Mouse (Mus musculus): ENCODE measurements at regions not wholly inside any gene's neighbourhood (a gene's known extent, or its start where the extent isn't known, plus 50 kb on each side); places are given as distances from the start of the nearest gene placed in this dataset.

DNA sequence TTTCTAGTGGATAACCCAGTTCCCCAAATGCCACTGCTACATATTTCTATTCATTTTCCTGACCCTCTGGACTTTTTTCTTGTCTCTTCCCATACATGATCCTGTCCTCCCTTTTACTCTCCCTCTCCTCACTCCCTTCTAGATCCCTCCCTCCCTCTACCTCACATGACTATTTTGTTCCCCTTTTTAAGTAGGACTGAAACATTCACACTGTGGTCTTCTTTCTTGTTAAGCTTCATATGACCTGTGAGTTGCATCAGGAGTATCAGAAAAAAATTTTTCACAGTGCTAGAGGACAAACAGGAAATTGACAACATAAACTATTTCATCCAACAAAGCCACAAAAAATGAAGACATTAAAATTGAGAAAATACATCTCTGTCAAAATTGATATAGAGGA, 797.5 kb downstream of the Ndufa4 start:
- TF ChIP-seq CTCF (IDR thresholded peaks at IDR 0.05; ENCODE audit: borderline replicate concordance, extremely low read depth, insufficient read depth, insufficient read length) (no peak), POLR2A (IDR thresholded peaks at IDR 0.05; ENCODE audit: borderline replicate concordance, extremely low read depth, insufficient read depth, insufficient read length, poor library complexity, severe bottlenecking) (no peak)

DNA sequence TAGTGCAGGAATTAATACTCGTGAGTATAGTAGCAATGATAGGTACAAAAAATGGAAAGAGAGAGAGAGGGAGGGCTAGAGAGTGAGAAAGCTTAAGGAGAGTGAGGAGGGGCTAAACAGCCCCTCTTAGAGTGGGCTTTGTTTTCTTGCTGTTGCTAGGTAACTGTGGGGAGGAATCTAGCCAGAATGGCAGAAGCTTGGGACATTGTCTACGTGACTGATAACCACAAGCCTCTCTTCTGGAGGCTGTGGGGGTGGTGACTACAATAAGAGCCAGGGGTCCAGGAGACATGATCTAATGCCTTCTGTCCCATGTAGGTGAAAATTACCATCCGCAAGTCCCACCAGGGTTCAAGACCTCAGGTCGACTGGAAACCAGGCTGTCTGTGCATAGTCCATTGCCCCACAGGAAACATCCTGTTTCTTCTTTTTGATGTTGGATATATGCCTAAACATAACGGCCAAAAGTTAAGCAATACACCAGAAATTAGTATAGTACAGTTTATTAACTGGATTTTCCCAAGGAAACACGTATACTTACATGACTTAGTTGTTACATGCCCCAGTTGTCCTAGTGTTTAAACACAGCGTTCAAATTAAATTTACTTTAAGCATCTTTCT, 798.8 kb downstream of the Ndufa4 start:
- peak; percentile 9 for DNase-seq (ENCODE audit: low read depth)
- TF ChIP-seq CTCF (IDR thresholded peaks at IDR 0.05; ENCODE audit: borderline replicate concordance, extremely low read depth, insufficient read depth, insufficient read length) (no peak), POLR2A (IDR thresholded peaks at IDR 0.05; ENCODE audit: borderline replicate concordance, extremely low read depth, insufficient read depth, insufficient read length, poor library complexity, severe bottlenecking) (no peak)

More for the DNA sequence above, 797.5 kb downstream of the Ndufa4 start:
- no peak for DNase-seq (ENCODE audit: low read depth)

DNA sequence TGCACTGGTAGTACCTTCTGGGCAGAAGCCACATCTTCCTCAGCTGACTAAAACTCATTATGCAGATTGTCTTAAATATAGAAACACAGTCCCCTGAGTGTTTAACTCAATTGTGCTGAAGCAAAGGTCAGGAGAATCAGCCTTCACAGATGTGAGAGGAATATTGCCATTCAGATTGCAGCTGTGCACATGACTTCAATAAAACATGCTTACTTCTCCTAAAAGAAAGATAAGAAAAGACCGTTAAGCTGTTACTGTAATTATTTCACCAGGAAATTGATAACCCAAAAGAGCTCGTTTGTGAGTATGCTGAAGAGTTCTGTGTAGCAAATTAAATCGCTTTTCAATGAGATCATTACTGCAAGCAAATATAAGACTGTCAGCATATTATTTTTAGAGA, 803.9 kb downstream of the Ndufa4 start:
- no peak for TF ChIP-seq POLR2A (IDR thresholded peaks at IDR 0.05; ENCODE audit: borderline replicate concordance, extremely low read depth, insufficient read depth, insufficient read length, poor library complexity, severe bottlenecking)
- no peak for TF ChIP-seq CTCF (IDR thresholded peaks at IDR 0.05; ENCODE audit: borderline replicate concordance, extremely low read depth, insufficient read depth, insufficient read length)
- peak; percentile 51 for DNase-seq (ENCODE audit: low read depth)

DNA sequence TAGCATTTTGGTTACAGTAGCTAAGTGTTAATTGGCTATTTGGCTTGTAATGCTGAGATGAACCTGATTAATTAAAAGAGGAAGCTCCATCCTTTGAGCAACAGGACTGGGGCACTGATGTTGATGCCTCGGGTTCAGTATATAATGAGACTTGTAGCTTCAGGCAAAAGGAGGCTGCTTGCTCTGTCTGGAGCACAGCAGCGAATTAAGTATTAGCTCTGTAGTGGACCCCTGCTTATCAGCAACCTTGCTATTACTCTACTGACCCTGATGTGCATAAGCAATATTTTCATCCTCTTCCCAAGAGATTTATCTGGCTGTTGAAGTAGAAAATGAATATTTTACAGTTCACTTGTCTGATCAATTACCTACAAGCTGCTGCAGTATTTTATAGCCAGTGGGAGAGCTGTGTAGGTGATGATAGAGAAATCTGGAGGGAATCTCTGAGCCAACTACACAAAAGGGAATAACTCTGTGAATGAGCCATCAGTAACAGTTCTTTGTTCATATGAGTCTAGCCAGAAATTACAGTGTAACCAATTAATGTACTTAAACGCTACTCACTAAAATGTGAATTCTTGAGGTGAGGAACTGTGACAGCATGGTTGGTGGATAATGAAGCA, 846.2 kb downstream of the Ndufa4 start:
- no peak for TF ChIP-seq CTCF (IDR thresholded peaks at IDR 0.05; ENCODE audit: borderline replicate concordance, extremely low read depth, insufficient read depth, insufficient read length)
- peak; percentile 75 for DNase-seq (ENCODE audit: low read depth)
